In genomic region chr7:130270807-130271206, GRCm38 (mm10) we compare ENCODE assay signal across 15 mouse cellular contexts.
DNase-seq lines count a peak whose midpoint lies in the region; ATAC-seq and TF ChIP-seq lines count a peak whose summit lies in the region.
"Had no signal": no experiment of that assay in that cellular context is flagged by ENCODE, and none has a peak within 500 bp of the region (broad histone marks: within the 10 kb centered on the region; RNA-seq: fewer than 3 reads in every experiment).

No protein-coding gene starts in this region.

- WGBS in cerebellum, adult 2 months, result 52% methylated on average over 5 of the region's 5 CpGs
- 79% methylated on average over 5 of the region's 5 CpGs for WGBS in hindbrain, postnatal 0 days
- 92% methylated on average over 5 of the region's 5 CpGs for WGBS in hindbrain, embryonic 11.5 days
- WGBS in lung, embryonic 14.5 days, result 88% methylated on average over 5 of the region's 5 CpGs

- H3K36me3 ChIP-seq in hindbrain, postnatal 0 days (ENCODE audit: insufficient read depth, low read length), result no peaks in the 10 kb centered on the region
- no peaks in the 10 kb centered on the region for H3K36me3 ChIP-seq in hindbrain, embryonic 11.5 days (ENCODE audit: control insufficient read depth, insufficient read depth, low read length)
- H3K36me3 ChIP-seq in lung, embryonic 14.5 days (ENCODE audit: insufficient read depth), result no peaks in the 10 kb centered on the region
- H3K36me3 ChIP-seq: forebrain, embryonic 12.5 days; heart, embryonic 13.5 days; hindbrain, embryonic 13.5 days; limb, embryonic 15.5 days; neural tube, embryonic 15.5 days had no signal

- no peaks in the 10 kb centered on the region; the same call in 1 of the 2 replicates for H3K27me3 ChIP-seq in cerebellum, adult 2 months (ENCODE audit: control insufficient read depth, insufficient read depth, low read length)
- H3K27me3 ChIP-seq in hindbrain, postnatal 0 days (ENCODE audit: insufficient read depth, low read length), result no peaks in the 10 kb centered on the region
- H3K27me3 ChIP-seq in hindbrain, embryonic 11.5 days (ENCODE audit: control insufficient read depth, insufficient read depth, low read length), result no peaks in the 10 kb centered on the region
- no peaks in the 10 kb centered on the region for H3K27me3 ChIP-seq in lung, embryonic 14.5 days (ENCODE audit: insufficient read depth, low read length)

- no peak for ATAC-seq in hindbrain, postnatal 0 days
- ATAC-seq in hindbrain, embryonic 11.5 days (ENCODE audit: low FRiP score), result no peak
- ATAC-seq in lung, embryonic 14.5 days (ENCODE audit: insufficient read depth), result no peak

- no peak overlapping the region for H3K4me2 ChIP-seq in hindbrain, postnatal 0 days (ENCODE audit: low read depth, low read length)
- H3K4me2 ChIP-seq in hindbrain, embryonic 11.5 days (replicated peaks; ENCODE audit: low read depth, low read length), result no peak overlapping the region
- no peak overlapping the region for H3K4me2 ChIP-seq in lung, embryonic 14.5 days
- H3K4me2 ChIP-seq: forebrain, embryonic 12.5 days; heart, embryonic 13.5 days; hindbrain, embryonic 13.5 days; limb, embryonic 15.5 days; neural tube, embryonic 15.5 days had no signal

- TF ChIP-seq CTCF in cerebellum, adult 2 months (IDR thresholded peaks at IDR 0.05; ENCODE audit: borderline replicate concordance, insufficient read depth, low read depth, low read length), result peak; percentile 12; the same call in 1 of the 2 replicates
- TF ChIP-seq CTCF in hindbrain, postnatal 0 days (IDR thresholded peaks at IDR 0.05; ENCODE audit: low read depth), result peak; percentile 56
- peak; percentile 65 for TF ChIP-seq CTCF in lung, embryonic 14.5 days (IDR thresholded peaks at IDR 0.05; ENCODE audit: low read depth)
- peak; percentile 26; the same call in 1 of the 2 replicates for TF ChIP-seq CTCF in embryonic fibroblast, embryonic 13.5 days (IDR thresholded peaks at IDR 0.05; ENCODE audit: borderline replicate concordance, insufficient read depth, low read length)

- TF ChIP-seq POLR2A in cerebellum, adult 2 months (IDR thresholded peaks at IDR 0.05; ENCODE audit: borderline replicate concordance, insufficient read depth, low read length), result no peak
- no peak for TF ChIP-seq POLR2A in embryonic fibroblast, embryonic 13.5 days (IDR thresholded peaks at IDR 0.05; ENCODE audit: low read depth, low read length)

- H3K27ac ChIP-seq in cerebellum, adult 2 months (ENCODE audit: insufficient read depth, low read length), result no peak overlapping the region
- no peak overlapping the region for H3K27ac ChIP-seq in hindbrain, postnatal 0 days
- H3K27ac ChIP-seq in hindbrain, embryonic 11.5 days (ENCODE audit: low read depth, low read length), result no peak overlapping the region
- H3K27ac ChIP-seq in lung, embryonic 14.5 days (ENCODE audit: low read depth), result no peak overlapping the region
- no peak overlapping the region for H3K27ac ChIP-seq in embryonic fibroblast, embryonic 13.5 days (ENCODE audit: insufficient read depth, low read length)
- H3K27ac ChIP-seq: heart, embryonic 13.5 days; hindbrain, embryonic 13.5 days; limb, embryonic 15.5 days; neural tube, embryonic 15.5 days had no signal

- H3K4me1 ChIP-seq in cerebellum, adult 2 months (ENCODE audit: control insufficient read depth, insufficient read depth, low read length), result no peaks in the 10 kb centered on the region; the same call in 1 of the 2 replicates
- H3K4me1 ChIP-seq in hindbrain, postnatal 0 days (ENCODE audit: insufficient read depth, low read length), result no peaks in the 10 kb centered on the region
- peaks cover 10% of the 10 kb centered on the region for H3K4me1 ChIP-seq in hindbrain, embryonic 11.5 days (replicated peaks; ENCODE audit: control insufficient read depth, insufficient read depth, low read length)
- peaks cover 12% of the 10 kb centered on the region; the same call in 1 of the 2 replicates for H3K4me1 ChIP-seq in lung, embryonic 14.5 days (ENCODE audit: insufficient read depth)
- H3K4me1 ChIP-seq in embryonic fibroblast, embryonic 13.5 days (ENCODE audit: control insufficient read depth, insufficient read depth, low read length), result no peaks in the 10 kb centered on the region

- H3K9ac ChIP-seq in hindbrain, postnatal 0 days (replicated peaks; ENCODE audit: low read length), result no peak overlapping the region
- no peak overlapping the region for H3K9ac ChIP-seq in hindbrain, embryonic 11.5 days (ENCODE audit: low read depth, low read length)
- H3K9ac ChIP-seq in lung, embryonic 14.5 days, result no peak overlapping the region
- H3K9ac ChIP-seq: forebrain, embryonic 12.5 days; heart, embryonic 13.5 days; hindbrain, embryonic 13.5 days; limb, embryonic 15.5 days; neural tube, embryonic 15.5 days had no signal

- H3K4me3 ChIP-seq in cerebellum, adult 2 months (replicated peaks; ENCODE audit: insufficient read depth, low read depth, low read length), result no peak overlapping the region
- H3K4me3 ChIP-seq in hindbrain, postnatal 0 days (ENCODE audit: low read length), result no peak overlapping the region
- no peak overlapping the region for H3K4me3 ChIP-seq in hindbrain, embryonic 11.5 days (ENCODE audit: low read depth, low read length)
- no peak overlapping the region for H3K4me3 ChIP-seq in lung, embryonic 14.5 days (ENCODE audit: low read depth, low read length)
- H3K4me3 ChIP-seq in embryonic fibroblast, embryonic 13.5 days (ENCODE audit: insufficient read depth, low read length), result no peak overlapping the region
- H3K4me3 ChIP-seq: forebrain, embryonic 12.5 days; heart, embryonic 13.5 days; hindbrain, embryonic 13.5 days; limb, embryonic 15.5 days; neural tube, embryonic 15.5 days had no signal

- H3K9me3 ChIP-seq in hindbrain, postnatal 0 days (ENCODE audit: low read length), result no peaks in the 10 kb centered on the region
- no peaks in the 10 kb centered on the region for H3K9me3 ChIP-seq in hindbrain, embryonic 11.5 days (ENCODE audit: control insufficient read depth, low read length)
- H3K9me3 ChIP-seq in lung, embryonic 14.5 days (ENCODE audit: low read depth, low read length), result no peaks in the 10 kb centered on the region
- H3K9me3 ChIP-seq: forebrain, embryonic 12.5 days; heart, embryonic 13.5 days; hindbrain, embryonic 13.5 days; limb, embryonic 15.5 days; neural tube, embryonic 15.5 days had no signal

- DNase-seq in cerebellum, adult 2 months, result no peak
- DNase-seq in cerebellum, adult 9-11 months, result no peak
- peak; percentile 22 for DNase-seq in hindbrain, postnatal 0 days (ENCODE audit: low spot score)
- DNase-seq in hindbrain, embryonic 11.5 days (ENCODE audit: low spot score), result no peak
- DNase-seq in lung, embryonic 14.5 days, result no peak
- no peak for DNase-seq in lung, adult 18-20 months
- DNase-seq in spleen, postnatal 10 days (ENCODE audit: low spot score in 2 of 2), result no peak
- DNase-seq: gastrocnemius, postnatal 14 days; right cerebral cortex, postnatal 14 days had no signal

Comparison
In these comparisons a context has a peak if more than half of its experiments do, and no peak if none do; other contexts are left out.
1. CTCF ChIP-seq: peak in every context shown above with its lines; median percentile 65 in lung, embryonic 14.5 days; 56 in hindbrain, postnatal 0 days; 26 in embryonic fibroblast, embryonic 13.5 days; 12 in cerebellum, adult 2 months.